Mouse (Mus musculus) midbrain, postnatal 0 days (tissue): ENCODE data around the gene Nrxn1. TPM values are rescaled to one million over a fixed set of nuclear protein-coding genes. Genes with fewer than 3 reads are reported as not detected.

Experiments used
- ATAC-seq: fragments of 200-750 bp; cut with Nextera tagmentation; 2 replicates; pipeline ENCODE4 v1.8.0; 2017; ENCODE audit warnings: moderate number of reproducible peaks, mild to moderate bottlenecking, moderate TSS enrichment, moderate library complexity; ENCODE audit not compliant: low FRiP score
- DNase-seq: peaks from one replicate; pipeline ENCODE4 v3.0.0-alpha.2; 2015; ENCODE audit warnings: low spot score
- H3K27ac ChIP-seq: fragments of 300-500 bp; sonication (generic); 2 replicates; pipeline ENCODE4 v1.5.1; 2014; ENCODE audit warnings: low read depth, mild to moderate bottlenecking, low read length, mixed read lengths
- H3K27me3 ChIP-seq: fragments of 300-500 bp; sonication (generic); 2 replicates; pipeline ENCODE4 v1.6.1; 2014; ENCODE audit warnings: low read length, control low read depth, mixed read lengths; ENCODE audit not compliant: insufficient read depth
- H3K36me3 ChIP-seq: fragments of 300-500 bp; sonication (generic); 2 replicates; pipeline ENCODE4 v1.6.1; 2014; ENCODE audit warnings: low read length, control low read depth, mixed read lengths; ENCODE audit not compliant: insufficient read depth
- H3K4me1 ChIP-seq: fragments of 300-500 bp; sonication (generic); 2 replicates; pipeline ENCODE4 v1.6.1; 2014; ENCODE audit warnings: mild to moderate bottlenecking, control low read depth, antibody characterized with exemption, low read length, mixed read lengths; ENCODE audit not compliant: insufficient read depth
- H3K4me2 ChIP-seq: fragments of 300-500 bp; sonication (generic); 2 replicates; pipeline ENCODE4 v1.6.1; 2014; ENCODE audit warnings: low read depth, mild to moderate bottlenecking, low read length, mixed read lengths; ENCODE audit not compliant: poor library complexity, severe bottlenecking
- H3K4me3 ChIP-seq: fragments of 300-500 bp; sonication (generic); 2 replicates; pipeline ENCODE4 v1.5.1; 2014; ENCODE audit warnings: low read depth, mild to moderate bottlenecking, low read length, moderate library complexity
- H3K9ac ChIP-seq: fragments of 300-500 bp; sonication (generic); replicated peaks from 2 replicates; pipeline ENCODE4 v1.6.1; 2014; ENCODE audit warnings: mild to moderate bottlenecking, low read length, moderate library complexity, mixed read lengths; ENCODE audit not compliant: poor library complexity, severe bottlenecking
- H3K9me3 ChIP-seq: fragments of 300-500 bp; sonication (generic); 2 replicates; pipeline ENCODE4 v1.6.1; 2016; ENCODE audit warnings: low read length, control low read depth
- CTCF ChIP-seq: IDR thresholded peaks from 2 replicates; pipeline ENCODE4 v1.5.1; 2016; ENCODE audit warnings: antibody characterized with exemption, mild to moderate bottlenecking
- WGBS: fragments of 180-500 bp; shearing (Covaris S2); extraction: QIAGEN DNeasy Blood & Tissue Kit; methylation state at CpG from one replicate; pipeline ENCODE4 v1.1.7; 2014; 5-methylcytosine and 5-hydroxymethylcytosine counted together
- polyA plus RNA-seq: library from polyadenylated mRNA; unstranded; fragments of >200 nt; fragmentation: Nextera tagmentation; extraction: Ambion mirVana; gene quantifications from 2 replicates; pipeline ENCODE4 v1.2.1, GENCODE M21; 2015
- total RNA-seq: library from RNA; depleted of rRNA; stranded (reverse); fragments of >200 nt; gene quantifications from 2 replicates; pipeline ENCODE4 v1.2.3, GENCODE M21; 2014

Nrxn1 gene
- total and polyA plus RNA-seq, 2 experiments from 2014 or later: 240 to 472 TPM

- no peaks in the 10 kb centered on the region for H3K27me3 ChIP-seq
- no peak overlapping the region for H3K4me2 ChIP-seq
- no peak for ATAC-seq
- no peaks in the 10 kb centered on the region for H3K9me3 ChIP-seq
- DNase-seq: no peak
- no peak for TF ChIP-seq CTCF
- H3K4me3 ChIP-seq: no peak overlapping the region
- H3K4me1 ChIP-seq: no peaks in the 10 kb centered on the region
- no peaks in the 10 kb centered on the region for H3K36me3 ChIP-seq
- H3K27ac ChIP-seq: no peak overlapping the region
- no peak overlapping the region for H3K9ac ChIP-seq
Measured at GRCm38 (mm10) chr17:90607427-90607806, 485.5 kb downstream of the Nrxn1 start.

- TF ChIP-seq CTCF: no peak
- DNase-seq: peak; percentile 37
- Histone ChIP-seq H3K4me3 (no peak overlapping the region), H3K9ac (no peak overlapping the region), H3K36me3 (no peaks in the 10 kb centered on the region), H3K4me1 (no peaks in the 10 kb centered on the region), H3K4me2 (no peak overlapping the region), H3K27ac (no peak overlapping the region), H3K27me3 (no peaks in the 10 kb centered on the region), H3K9me3 (no peaks in the 10 kb centered on the region)
- no peak for ATAC-seq
- whole genome bisulfite sequencing: 96% methylated on average over 4 of the region's 4 CpGs
Measured at GRCm38 (mm10) chr17:90606718-90607426, 486.0 kb downstream of the Nrxn1 start.

- 0 out of 2 replicates have a peak overlapping the region, but pooled peaks have one; percentile 18 for H3K27ac ChIP-seq
- no peak overlapping the region for H3K4me2 ChIP-seq
Measured at GRCm38 (mm10) chr17:90599570-90600524, 493.0 kb downstream of the Nrxn1 start.

GRCm38 (mm10) chr17:90594798-90595533 lies 497.9 kb downstream of the Nrxn1 start:
- no peaks in the 10 kb centered on the region for H3K36me3 ChIP-seq

More at GRCm38 (mm10) chr17:90599570-90600524, 493.0 kb downstream of the Nrxn1 start:
- WGBS: 42% methylated on average over 9 of the region's 9 CpGs
- Histone ChIP-seq H3K27me3 (no peaks in the 10 kb centered on the region), H3K9me3 (no peaks in the 10 kb centered on the region), H3K4me1 (no peaks in the 10 kb centered on the region), H3K36me3 (no peaks in the 10 kb centered on the region), H3K4me3 (no peak overlapping the region), H3K9ac (no peak overlapping the region)
- no peak for TF ChIP-seq CTCF
- ATAC-seq (peak; percentile 49; the same call in 1 of the 2 replicates), DNase-seq (peak; percentile 34)

GRCm38 (mm10) chr17:90586891-90587290 lies 506.0 kb downstream of the Nrxn1 start:
- Histone ChIP-seq H3K36me3 (peaks cover 10% of the 10 kb centered on the region), H3K9ac (no peak overlapping the region), H3K4me3 (no peak overlapping the region), H3K27me3 (no peaks in the 10 kb centered on the region), H3K9me3 (no peaks in the 10 kb centered on the region), H3K4me2 (no peak overlapping the region), H3K4me1 (no peaks in the 10 kb centered on the region), H3K27ac (no peak overlapping the region)
- ATAC-seq (no peak), DNase-seq (no peak)
- TF ChIP-seq CTCF: no peak

More at GRCm38 (mm10) chr17:90594798-90595533, 497.9 kb downstream of the Nrxn1 start:
- DNase-seq: no peak
- Histone ChIP-seq H3K4me2 (no peak overlapping the region), H3K27ac (no peak overlapping the region), H3K9ac (no peak overlapping the region), H3K27me3 (no peaks in the 10 kb centered on the region), H3K4me3 (no peak overlapping the region), H3K9me3 (no peaks in the 10 kb centered on the region), H3K4me1 (no peaks in the 10 kb centered on the region)
- no peak for ATAC-seq
- TF ChIP-seq CTCF: no peak
- 41% methylated on average over 9 of the region's 9 CpGs for WGBS
